ENCODE assay signal across 8 mouse cellular contexts in genomic region chr3:150610681-150611101, GRCm38 (mm10).
DNase-seq lines count a peak whose midpoint lies in the region; ATAC-seq lines count a peak whose summit lies in the region.

No protein-coding gene starts in this region.

- intact Hi-C loops in heart, postnatal 36 days (cut with DNase I): no loop called here
- intact Hi-C loops in left cerebral cortex, postnatal 36 days (cut with DNase I): no loop called here

- ATAC-seq in cerebellum, adult (ENCODE audit: insufficient number of reproducible peaks, low FRiP score, low TSS enrichment): peak; percentile 64
- ATAC-seq in megakaryocyte-erythroid progenitor cell, adult 5-6 weeks (replicated peaks; ENCODE audit: low FRiP score, low TSS enrichment, poor library complexity, severe bottlenecking): peak; percentile 86

- DNase-seq in adrenal gland, adult 2 months: peak; percentile 4
- DNase-seq in adrenal gland, adult 8-10 months: no peak
- peak; percentile 28 to 60 for DNase-seq in frontal cortex, postnatal 10 days (ENCODE audit: low spot score in 2 of 2)
- DNase-seq in heart, postnatal 36 days: peak; percentile 62 to 67
- DNase-seq in left cerebral cortex, postnatal 36 days (ENCODE audit: low spot score in 2 of 2): peak; percentile 43 to 48
- DNase-seq in urinary bladder, postnatal 4 days (ENCODE audit: low spot score in 2 of 2): peak; percentile 75 to 79
